Mouse (Mus musculus) gonadal fat pad, adult 2 months (tissue): Measurements from ENCODE around the gene Aqp9. TPM values are rescaled to one million over a fixed set of nuclear protein-coding genes. Genes with fewer than 3 reads are reported as not detected.
A peak's percentile ranks its signal among the peaks of the same experiment; 100 is the strongest.
"Not testable (repeated sequence)": the region's sequence is repeated elsewhere in the genome, so short reads cannot be mapped to it uniquely, and the experiment has no call there.

Experiments used
- DNase-seq: peaks from one replicate; pipeline ENCODE4 v3.0.0-alpha.2; 2012; ENCODE audit warnings: low read depth
- polyA plus RNA-seq: library from polyadenylated mRNA; depleted of rRNA; stranded (reverse); fragments of >200 nt; gene quantifications from 2 replicates; pipeline ENCODE4 v1.2.3, GENCODE M21; 2012

Gene Aqp9
- polyA plus RNA-seq, 1 experiment, result 34.3 TPM

- DNase-seq, result no peak
Measured at GRCm38 (mm10) chr9:71140205-71140604, 28.3 kb downstream of the Aqp9 start.

- no peak for DNase-seq
Measured at GRCm38 (mm10) chr9:71138936-71139335, 29.5 kb downstream of the Aqp9 start.

- DNase-seq, result no peak
Measured at GRCm38 (mm10) chr9:71137267-71137945, 31.1 kb downstream of the Aqp9 start.

DNA sequence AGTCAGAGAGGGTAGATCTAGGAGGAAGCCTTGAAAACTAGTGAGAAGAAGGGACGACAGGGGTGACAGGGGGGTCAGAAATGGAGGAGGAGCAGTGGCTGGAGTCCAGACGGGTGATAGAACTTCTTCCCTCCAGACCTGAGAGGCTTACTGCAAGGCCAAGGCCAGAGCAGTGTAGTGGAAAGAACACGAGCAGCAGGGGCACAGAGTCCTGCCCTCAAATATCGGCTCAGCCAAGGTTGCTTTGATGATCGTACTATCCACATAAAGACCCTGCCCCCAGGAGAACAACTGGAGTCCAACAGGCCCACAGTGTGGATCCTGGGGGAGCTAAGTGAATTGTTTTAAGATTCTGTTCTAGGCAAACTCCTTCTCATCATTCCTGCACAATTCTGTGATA, 33.4 kb downstream of the Aqp9 start:
- no peak for DNase-seq

DNA sequence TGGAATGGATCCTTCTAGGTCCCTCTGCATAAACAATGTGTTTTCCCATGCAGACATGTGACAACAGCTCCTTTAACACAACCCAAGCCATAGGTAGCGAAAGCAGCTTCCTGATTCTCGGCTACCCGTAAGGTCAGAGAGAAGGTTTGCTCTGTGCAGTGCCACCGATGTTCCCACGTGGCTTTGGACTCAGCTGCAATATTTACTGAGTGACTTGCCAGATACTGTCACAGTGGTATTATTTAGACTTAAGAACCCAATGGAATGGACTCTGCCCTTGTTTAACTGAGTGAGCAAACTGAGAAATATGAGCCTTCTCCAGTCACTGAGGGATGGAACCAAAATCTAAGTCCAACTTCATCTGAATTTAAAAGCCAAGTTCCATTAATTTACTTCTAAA, 35.3 kb downstream of the Aqp9 start:
- no peak for DNase-seq

- no peak for DNase-seq
Measured at GRCm38 (mm10) chr9:71131822-71132221, 36.7 kb downstream of the Aqp9 start.

GRCm38 (mm10) chr9:71128911-71129310, 39.6 kb downstream of the Aqp9 start:
- DNase-seq, result peak; percentile 26

DNA sequence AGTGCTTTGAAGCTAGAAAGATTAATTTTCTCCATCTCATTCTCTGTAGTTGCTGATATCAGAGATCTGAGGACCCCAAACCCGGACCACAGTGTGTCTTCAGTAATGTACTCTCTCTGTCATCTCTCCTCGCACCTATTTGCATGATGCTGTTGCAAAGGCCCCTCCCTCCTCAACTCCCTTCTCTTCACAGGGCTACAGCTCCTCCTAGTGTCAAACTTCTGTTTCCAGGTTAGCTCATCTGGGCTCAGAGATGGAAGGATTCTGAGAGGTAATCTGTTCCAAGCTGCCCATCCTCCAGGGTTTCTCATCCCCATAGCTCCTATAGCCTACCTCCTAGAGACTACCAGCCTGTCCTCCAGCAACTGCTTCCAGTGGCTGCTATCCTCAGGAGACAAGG, 42.3 kb downstream of the Aqp9 start:
- no peak for DNase-seq

DNA sequence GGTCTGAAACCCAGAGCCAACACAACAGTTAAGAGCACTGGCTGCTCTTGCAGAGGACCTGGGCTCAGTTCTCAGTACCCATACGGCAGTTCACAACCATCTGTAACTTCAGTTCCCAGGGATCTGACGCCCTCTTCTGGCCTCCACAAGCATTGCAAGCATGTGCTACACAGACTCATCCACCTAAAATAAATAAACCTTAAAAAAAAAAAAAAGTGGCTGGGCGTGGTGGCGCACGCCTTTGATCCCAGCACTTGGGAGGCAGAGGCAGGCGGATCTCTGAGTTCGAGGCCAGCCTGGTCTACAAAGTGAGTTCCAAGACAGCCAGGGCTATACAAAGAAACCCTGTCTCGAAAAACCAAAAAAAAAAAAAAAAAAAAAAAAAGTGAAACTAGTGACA, 45.4 kb downstream of the Aqp9 start:
- not testable (repeated sequence) for DNase-seq

- no peak for DNase-seq
Measured at GRCm38 (mm10) chr9:71120924-71121323, 47.6 kb downstream of the Aqp9 start.

DNA sequence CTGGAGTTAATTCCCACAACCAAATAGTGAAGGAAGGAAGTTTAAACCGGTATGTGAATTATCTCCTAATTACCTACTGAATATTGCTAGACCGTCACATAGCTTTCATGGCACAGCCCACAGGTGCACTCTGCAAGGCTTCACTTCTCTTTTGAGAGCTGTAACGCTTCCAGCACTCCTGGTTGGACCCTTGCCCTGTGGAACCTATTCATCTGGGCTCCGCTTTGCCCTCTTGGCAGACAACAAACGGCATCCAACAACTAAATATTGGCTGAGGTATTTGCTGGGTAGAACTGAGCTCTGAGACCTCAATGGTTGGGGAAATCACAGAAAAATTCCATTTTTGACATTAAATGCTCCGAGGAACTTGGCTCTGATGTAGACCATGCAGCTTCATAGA, 55.3 kb downstream of the Aqp9 start:
- DNase-seq, result no peak

- no peak for DNase-seq
Measured at GRCm38 (mm10) chr9:71103521-71103920, 65.0 kb downstream of the Aqp9 start.

- no peak for DNase-seq
Measured at GRCm38 (mm10) chr9:71094066-71094465, 74.4 kb downstream of the Aqp9 start.

DNA sequence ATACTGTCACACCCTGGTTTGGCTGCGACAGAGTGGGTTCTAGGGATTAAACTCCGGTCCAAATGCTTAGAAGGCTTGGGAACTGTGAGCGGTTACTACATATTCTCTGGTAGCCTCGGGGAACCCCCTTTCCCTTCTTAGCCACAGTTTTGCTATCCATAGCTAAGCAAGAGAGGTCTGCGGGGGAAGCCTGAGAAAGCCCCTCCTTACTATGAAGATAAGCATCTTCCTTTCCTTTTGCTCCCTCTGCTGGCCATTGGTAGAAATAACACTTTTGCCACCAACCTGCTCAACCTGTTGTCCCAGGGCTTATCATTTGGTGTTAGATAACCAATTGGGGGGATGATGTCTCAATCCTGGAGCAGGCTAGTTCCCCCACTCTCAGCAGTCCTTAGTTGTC, 76.4 kb downstream of the Aqp9 start:
- DNase-seq, result no peak

GRCm38 (mm10) chr9:71079201-71079600, 89.3 kb downstream of the Aqp9 start:
- no peak for DNase-seq

DNA sequence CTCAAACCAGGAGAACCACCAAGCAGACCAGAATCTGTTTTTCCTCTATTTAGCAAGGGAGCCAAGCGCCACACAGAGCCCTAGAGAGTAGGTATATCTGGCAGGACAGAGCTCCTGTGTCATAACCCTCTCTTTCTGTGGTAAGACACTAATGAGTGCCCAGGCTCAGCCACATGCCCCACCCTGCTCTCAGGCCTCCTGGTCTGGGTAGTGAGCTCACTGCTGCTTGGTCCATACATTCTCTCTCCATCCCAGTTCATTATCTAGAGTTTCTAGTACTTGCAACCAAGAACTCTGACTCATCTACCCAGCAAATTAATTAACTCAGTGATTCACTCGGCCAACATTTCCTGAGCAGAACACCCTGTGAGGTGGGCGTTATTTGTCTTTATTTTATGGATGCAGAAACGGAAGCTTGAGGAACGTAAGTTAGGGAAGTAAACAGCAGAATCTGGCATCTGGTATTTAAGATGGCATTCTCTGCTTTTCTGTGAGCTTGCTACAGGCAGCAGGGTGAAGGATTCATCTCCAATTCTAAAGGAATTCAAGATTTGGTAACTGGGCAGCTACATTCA, 91.1 kb downstream of the Aqp9 start:
- DNase-seq, result no peak

- peak; percentile 82 for DNase-seq
Measured at GRCm38 (mm10) chr9:71076201-71076648, 92.3 kb downstream of the Aqp9 start.

DNA sequence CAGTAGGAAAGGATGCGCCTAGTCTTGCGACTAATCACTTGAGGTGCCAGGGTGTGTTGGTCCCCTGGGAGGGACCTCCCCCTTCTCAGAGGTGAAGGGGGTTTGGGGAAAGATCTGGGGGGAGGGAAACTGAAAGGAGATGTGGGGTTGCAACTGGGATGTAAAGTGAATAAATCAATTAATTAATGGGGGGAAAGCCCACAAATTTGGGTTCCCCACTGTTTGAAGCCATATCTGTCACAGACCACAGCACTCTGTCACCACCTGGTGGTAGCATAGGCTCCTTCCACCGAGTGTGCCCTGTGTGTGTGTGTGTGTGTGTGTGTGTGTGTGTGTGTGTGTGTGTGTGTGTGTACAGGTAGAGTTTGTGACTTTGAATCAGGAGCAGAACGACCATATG, 94.7 kb downstream of the Aqp9 start:
- no peak for DNase-seq

DNA sequence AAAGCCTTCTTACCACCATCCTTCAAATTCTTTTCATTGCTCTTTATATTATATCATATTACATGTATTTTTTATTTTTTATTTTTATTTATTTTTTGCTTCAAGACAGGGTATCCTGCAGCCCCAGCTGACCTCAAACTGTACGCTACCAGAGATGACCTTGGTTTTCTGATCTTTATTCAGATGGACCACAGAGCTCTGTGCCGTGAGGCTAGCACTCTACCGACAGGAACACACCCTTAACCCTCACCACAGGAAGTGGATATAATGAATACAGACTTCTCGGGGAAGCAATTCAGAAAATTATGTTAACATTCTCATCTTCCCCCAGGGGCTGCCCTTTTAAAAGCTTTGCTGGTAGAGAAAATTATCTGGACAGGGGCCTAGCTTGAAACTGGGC, 95.4 kb downstream of the Aqp9 start:
- no peak for DNase-seq

GRCm38 (mm10) chr9:71072502-71072901, 96.0 kb downstream of the Aqp9 start:
- DNase-seq, result no peak

- no peak for DNase-seq
Measured at GRCm38 (mm10) chr9:71071581-71072330, 96.7 kb downstream of the Aqp9 start.

DNA sequence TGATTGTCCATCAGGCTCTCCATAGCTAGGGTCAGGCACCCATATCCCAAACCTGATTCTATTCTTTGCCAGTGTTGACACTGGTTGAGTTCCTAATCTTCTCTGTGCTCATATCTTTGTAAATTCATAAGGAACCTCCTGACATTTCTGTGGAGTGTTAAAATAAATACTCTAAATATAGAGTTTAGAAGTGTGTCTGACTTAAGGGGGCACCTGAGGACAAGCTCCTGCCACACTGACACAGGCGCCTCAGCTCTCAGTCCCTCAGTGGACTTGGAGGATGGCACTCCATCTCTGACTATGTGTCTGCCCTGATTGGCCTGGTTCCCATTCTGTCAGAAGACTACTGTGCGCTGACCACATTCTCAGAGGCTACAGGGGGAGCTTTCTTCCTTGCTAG, 97.9 kb downstream of the Aqp9 start:
- no peak for DNase-seq

GRCm38 (mm10) chr9:71068866-71069390, 99.6 kb downstream of the Aqp9 start:
- DNase-seq, result no peak
